16 mouse cellular contexts compared by ENCODE assay signal in the genomic region with DNA sequence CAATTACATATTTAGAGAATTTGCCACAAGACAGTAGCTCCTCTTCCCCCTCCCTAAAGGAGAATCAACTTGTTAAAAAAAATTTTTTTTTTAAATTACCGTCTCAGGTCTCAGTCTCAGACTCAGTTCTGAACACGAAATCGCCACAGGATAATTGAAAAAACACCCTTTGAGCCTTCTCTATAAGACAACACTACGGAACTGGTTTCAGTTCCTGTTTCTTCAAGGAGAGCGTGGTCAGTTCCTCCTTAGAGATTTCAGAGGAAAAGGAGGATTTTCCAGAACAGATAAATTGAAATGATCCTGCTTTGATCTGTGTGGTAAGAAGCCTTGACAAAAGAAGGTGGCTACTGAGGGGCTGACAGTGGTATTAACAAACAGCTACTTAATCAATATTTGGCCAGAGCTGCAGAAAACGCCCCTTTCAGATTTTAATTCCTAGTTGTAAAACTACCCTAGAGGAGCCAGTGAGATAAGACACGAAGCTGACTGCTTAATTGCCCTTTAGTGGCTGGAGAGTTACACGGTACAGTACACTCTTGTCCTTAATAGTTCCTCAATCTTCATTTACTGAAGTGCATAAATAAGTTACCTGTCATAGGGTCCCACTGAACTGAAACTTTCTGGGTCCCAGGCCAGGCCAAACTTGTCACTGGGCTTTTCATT. TPM values are rescaled to one million over a fixed set of nuclear protein-coding genes. Genes with fewer than 3 reads are reported as not detected.
DNase-seq lines count a peak whose midpoint lies in the region; ATAC-seq and TF ChIP-seq lines count a peak whose summit lies in the region.
"Had no signal": no experiment of that assay in that cellular context is flagged by ENCODE, and none has a peak within 500 bp of the region (broad histone marks: within the 10 kb centered on the region; RNA-seq: fewer than 3 reads in every experiment).

No protein-coding gene starts in this region.

- H3K9ac ChIP-seq in kidney, embryonic 14.5 days (ENCODE audit: low read depth, low read length), result no peak overlapping the region
- peak overlapping the region; percentile 54 for H3K9ac ChIP-seq in embryonic facial prominence, embryonic 14.5 days (ENCODE audit: low read depth, low read length)
- H3K9ac ChIP-seq in stomach, postnatal 0 days (ENCODE audit: low read length), result no peak overlapping the region
- H3K9ac ChIP-seq: limb, embryonic 13.5 days had no signal

- TF ChIP-seq EP300 in stomach, postnatal 0 days (optimal IDR thresholded peaks at IDR 0.05), result no peak

- no peaks in the 10 kb centered on the region for H3K36me3 ChIP-seq in kidney, embryonic 14.5 days (ENCODE audit: control insufficient read depth, insufficient read depth, low read length)
- H3K36me3 ChIP-seq in G1E (replicated peaks), result peaks cover 7% of the 10 kb centered on the region
- H3K36me3 ChIP-seq in embryonic facial prominence, embryonic 14.5 days (ENCODE audit: control insufficient read depth, insufficient read depth, low read length), result peaks cover under 1% of the 10 kb centered on the region; the same call in 1 of the 2 replicates
- no peaks in the 10 kb centered on the region for H3K36me3 ChIP-seq in limb, embryonic 10.5 days
- H3K36me3 ChIP-seq in stomach, postnatal 0 days (ENCODE audit: control insufficient read depth, insufficient read depth, low read length), result no peaks in the 10 kb centered on the region
- H3K36me3 ChIP-seq: limb, embryonic 13.5 days had no signal

- H3K4me3 ChIP-seq in kidney, embryonic 14.5 days (ENCODE audit: low read length), result no peak overlapping the region
- no peak overlapping the region; the same call in 1 of the 2 replicates for H3K4me3 ChIP-seq in G1E (ENCODE audit: low read depth, low read length)
- peak overlapping the region; percentile 62 for H3K4me3 ChIP-seq in embryonic facial prominence, embryonic 14.5 days (ENCODE audit: low read depth, low read length)
- no peak overlapping the region for H3K4me3 ChIP-seq in limb, embryonic 10.5 days
- no peak overlapping the region for H3K4me3 ChIP-seq in stomach, postnatal 0 days (ENCODE audit: low read depth, low read length)
- H3K4me3 ChIP-seq: limb, embryonic 13.5 days had no signal

- H3K27ac ChIP-seq in kidney, embryonic 14.5 days (ENCODE audit: low read depth, low read length), result no peak overlapping the region
- H3K27ac ChIP-seq in embryonic facial prominence, embryonic 14.5 days (replicated peaks; ENCODE audit: low read depth, low read length), result peak overlapping the region; percentile 52; the same call in 1 of the 2 replicates
- no peak overlapping the region for H3K27ac ChIP-seq in limb, embryonic 10.5 days
- no peak overlapping the region for H3K27ac ChIP-seq in stomach, postnatal 0 days (replicated peaks)
- H3K27ac ChIP-seq: limb, embryonic 13.5 days had no signal

- no peaks in the 10 kb centered on the region for H3K9me3 ChIP-seq in kidney, embryonic 14.5 days (ENCODE audit: control insufficient read depth, low read length)
- H3K9me3 ChIP-seq in G1E (replicated peaks), result peaks cover 4% of the 10 kb centered on the region
- no peaks in the 10 kb centered on the region for H3K9me3 ChIP-seq in embryonic facial prominence, embryonic 14.5 days (ENCODE audit: control insufficient read depth, low read length)
- no peaks in the 10 kb centered on the region for H3K9me3 ChIP-seq in limb, embryonic 10.5 days (replicated peaks)
- H3K9me3 ChIP-seq in stomach, postnatal 0 days (ENCODE audit: control insufficient read depth, low read length), result no peaks in the 10 kb centered on the region
- H3K9me3 ChIP-seq: limb, embryonic 13.5 days had no signal

- peaks cover 94% of the 10 kb centered on the region for H3K27me3 ChIP-seq in kidney, embryonic 14.5 days (ENCODE audit: control insufficient read depth, insufficient read depth, low read length)
- peaks cover 14% of the 10 kb centered on the region for H3K27me3 ChIP-seq in G1E (ENCODE audit: insufficient read depth, low read length)
- peaks cover 73% of the 10 kb centered on the region for H3K27me3 ChIP-seq in embryonic facial prominence, embryonic 14.5 days (replicated peaks; ENCODE audit: control insufficient read depth, insufficient read depth, low read length)
- H3K27me3 ChIP-seq in limb, embryonic 10.5 days (ENCODE audit: low read depth, poor library complexity, severe bottlenecking), result peaks cover 91% of the 10 kb centered on the region
- H3K27me3 ChIP-seq in stomach, postnatal 0 days (ENCODE audit: control insufficient read depth, insufficient read depth, low read length), result peaks cover 28% of the 10 kb centered on the region

- H3K4me1 ChIP-seq in kidney, embryonic 14.5 days (ENCODE audit: control insufficient read depth, insufficient read depth, low read length), result peaks cover 2% of the 10 kb centered on the region; the same call in 1 of the 2 replicates
- H3K4me1 ChIP-seq in G1E (ENCODE audit: insufficient read depth, low read depth, low read length), result peaks cover 52% of the 10 kb centered on the region
- no peaks in the 10 kb centered on the region; the same call in 1 of the 2 replicates for H3K4me1 ChIP-seq in embryonic facial prominence, embryonic 14.5 days (ENCODE audit: control insufficient read depth, insufficient read depth, low read length)
- H3K4me1 ChIP-seq in limb, embryonic 10.5 days, result peaks cover 29% of the 10 kb centered on the region
- H3K4me1 ChIP-seq in stomach, postnatal 0 days (replicated peaks; ENCODE audit: control insufficient read depth, insufficient read depth), result no peaks in the 10 kb centered on the region

- TF ChIP-seq CTCF in G1E (IDR thresholded peaks at IDR 0.05; ENCODE audit: low read depth, low read length), result no peak
- TF ChIP-seq CTCF in stomach, postnatal 0 days (IDR thresholded peaks at IDR 0.05; ENCODE audit: low read depth), result no peak

- no peak overlapping the region for H3K4me2 ChIP-seq in kidney, embryonic 14.5 days (replicated peaks; ENCODE audit: low read depth, low read length)
- H3K4me2 ChIP-seq in embryonic facial prominence, embryonic 14.5 days (ENCODE audit: low read depth, low read length), result peak overlapping the region; percentile 82
- no peak overlapping the region for H3K4me2 ChIP-seq in stomach, postnatal 0 days (replicated peaks; ENCODE audit: low read depth)
- H3K4me2 ChIP-seq: limb, embryonic 13.5 days had no signal

- WGBS in kidney, embryonic 14.5 days, result 3% methylated on average over 8 of the region's 8 CpGs
- 10% methylated on average over 8 of the region's 8 CpGs for WGBS in embryonic facial prominence, embryonic 14.5 days
- WGBS in limb, embryonic 10.5 days, result 1% methylated on average over 8 of the region's 8 CpGs
- 5% methylated on average over 8 of the region's 8 CpGs for WGBS in stomach, postnatal 0 days

- peak; percentile 82 for ATAC-seq in kidney, embryonic 14.5 days (ENCODE audit: low FRiP score, low TSS enrichment)
- ATAC-seq in G1E (ENCODE audit: extremely low read depth, insufficient number of reproducible peaks, low FRiP score, poor library complexity, severe bottlenecking), result peak; percentile 69
- no peak for ATAC-seq in embryonic facial prominence, embryonic 14.5 days (ENCODE audit: low read depth)
- ATAC-seq in stomach, postnatal 0 days (ENCODE audit: low FRiP score, low TSS enrichment), result no peak

- DNase-seq in kidney, postnatal 10 days, result no peak
- DNase-seq in G1E (ENCODE audit: low spot score), result no peak
- DNase-seq in embryonic facial prominence, embryonic 14.5 days (ENCODE audit: low spot score), result no peak
- peak; percentile 30 for DNase-seq in limb, embryonic 10.5 days (ENCODE audit: low spot score)
- DNase-seq in thymus, postnatal 36 days, result no peak
- no peak for DNase-seq in retina, postnatal 1 day
- DNase-seq in stomach, postnatal 0 days (ENCODE audit: low spot score), result no peak
- DNase-seq: cerebellum, postnatal 14 days; heart, postnatal 4 days; kidney, adult 2 months; layer of hippocampus, adult 9-11 months; lung, adult 2 months; right cerebral cortex, postnatal 25 days; thymus, postnatal 25 days had no signal

RNA-seq across cellular contexts. Expression of a gene that starts 9.7 kb away (rescaled TPM):
- 0.14 TPM in 2 replicates for polyA plus RNA-seq in kidney, embryonic 14.5 days (2014; fragmentation: Nextera tagmentation; extraction: Ambion mirVana)
- total RNA-seq in G1E (2014; fragmentation: Nextera tagmentation) (22.1 and 22.9 TPM in 2 replicates), G1E (2017) (8.5 and 11.4 TPM in 2 replicates)
- 7.4 and 7.9 TPM in 2 replicates for polyA plus RNA-seq in G1E (2012)
- polyA plus RNA-seq in embryonic facial prominence, embryonic 14.5 days (2014; fragmentation: Nextera tagmentation; extraction: Ambion mirVana), result 9.4 and 12.4 TPM in 2 replicates
- 11.5 and 12.6 TPM in 2 replicates for polyA plus RNA-seq in limb, embryonic 10.5 days (2016; fragmentation: Nextera tagmentation; extraction: Ambion mirVana)
- not detected in 2 replicates for polyA plus RNA-seq in stomach, postnatal 0 days (2015; fragmentation: Nextera tagmentation; extraction: Ambion mirVana)
- polyA plus RNA-seq: lung, adult 2 months had no signal

Comparison
In these comparisons a context has a peak if more than half of its experiments do, and no peak if none do; other contexts are left out.
1. ATAC-seq: peak in kidney, embryonic 14.5 days (single experiment) and G1E (single experiment); none in embryonic facial prominence, embryonic 14.5 days (single experiment) and stomach, postnatal 0 days (single experiment).